Mouse (Mus musculus) T-cell, adult 66 days (primary cell): ENCODE results near the gene Celf5. TPM values are rescaled to one million over a fixed set of nuclear protein-coding genes. Genes with fewer than 3 reads are reported as not detected.

Experiments used
- total RNA-seq, 2 experiments: library from RNA; stranded (reverse); gene quantifications; 3 replicates in 1 of 2; 4 replicates in 1 of 2; pipeline ENCODE4 v1.2.4; 2023

Gene Celf5
- under 1 TPM in 1 of 2 experiments, not detected in 1; 0.44 TPM for total RNA-seq

GRCm38 (mm10) chr10:81482533-81482889 lies at the start of gene Celf5:
Celf5 (minus strand) TSS chr10:81482709.

GRCm38 (mm10) chr10:81524051-81524605 lies 41.6 kb upstream of the Celf5 start, which contains the start of gene Gna15:
Gna15 (minus strand) TSS chr10:81524225.

GRCm38 (mm10) chr10:81500032-81500431 lies 17.5 kb upstream of the Celf5 start, which contains the start of gene S1pr4:
S1pr4 (minus strand) TSS chr10:81500132.

GRCm38 (mm10) chr10:81496264-81496901 lies 13.9 kb upstream of the Celf5 start, which contains the start of gene Ncln:
Ncln (minus strand) TSS chr10:81496392.

GRCm38 (mm10) chr10:81455181-81455895 lies 27.2 kb downstream of the Celf5 start, which contains the start of gene Nfic:
Nfic (minus strand) TSS chr10:81455635.

Other genes with a start within 250 kb of the Celf5 start
- 1 to 10 TPM; 5.2 to 5.5 TPM for gene Zfr2, start 249.6 kb downstream of the Celf5 start, total RNA-seq
- gene Matk, start 229.8 kb downstream of the Celf5 start, total RNA-seq, result 10 to 100 TPM; 16.0 to 20.8 TPM
- 10 to 100 TPM; 78.6 to 84.0 TPM for gene Mrpl54, start 215.8 kb downstream of the Celf5 start, total RNA-seq
- 10 to 100 TPM; 28.8 to 36.2 TPM for gene Apba3, start 215.7 kb downstream of the Celf5 start, total RNA-seq
- gene Tjp3, start 191.1 kb downstream of the Celf5 start, total RNA-seq, result 1 to 10 TPM; 4.2 to 5.8 TPM
- gene Pip5k1c, start 189.7 kb downstream of the Celf5 start, total RNA-seq, result 100 to 1,000 TPM; 104 to 118 TPM
- 10 to 100 TPM; 48.1 to 49.9 TPM for gene Cactin, start 161.6 kb downstream of the Celf5 start, total RNA-seq
- 10 to 100 TPM; 30.0 to 30.7 TPM for gene Tbxa2r, start 154.0 kb downstream of the Celf5 start, total RNA-seq
- gene Gipc3, start 139.4 kb downstream of the Celf5 start, total RNA-seq, result not detected
- 10 to 100 TPM; 33.7 to 41.3 TPM for gene Hmg20b, start 132.2 kb downstream of the Celf5 start, total RNA-seq
- gene Mfsd12, start 125.2 kb downstream of the Celf5 start, total RNA-seq, result 10 to 100 TPM in 1 of 2 experiments, 1 to 10 TPM in 1; 5.9 to 10.6 TPM
- 10 to 100 TPM in 1 of 2 experiments, 1 to 10 TPM in 1; 8.0 to 10.6 TPM for gene 4930404N11Rik, start 116.9 kb downstream of the Celf5 start, total RNA-seq
- 10 to 100 TPM; 32.5 to 38.5 TPM for gene Fzr1, start 104.2 kb downstream of the Celf5 start, total RNA-seq
- gene Dohh, start 98.3 kb downstream of the Celf5 start, total RNA-seq, result 10 to 100 TPM; 38.0 to 44.2 TPM
- gene Gm48551, start 98.2 kb downstream of the Celf5 start, total RNA-seq, result 1 to 10 TPM; 3.3 to 5.8 TPM
- 1 to 10 TPM; 6.1 to 6.4 TPM for gene Gm48552, start 93.7 kb downstream of the Celf5 start, total RNA-seq
- 1 to 10 TPM; 3.6 to 6.8 TPM for gene Smim24, start 89.7 kb downstream of the Celf5 start, total RNA-seq
- gene Nfic, start 27.1 kb downstream of the Celf5 start, total RNA-seq, result 10 to 100 TPM; 18.7 to 22.7 TPM
- 100 to 1,000 TPM; 203 to 223 TPM for gene Ncln, start 13.7 kb upstream of the Celf5 start, total RNA-seq
- gene S1pr4, start 17.4 kb upstream of the Celf5 start, total RNA-seq, result 100 to 1,000 TPM; 155 to 169 TPM
- 10 to 100 TPM; 12.5 to 23.0 TPM for gene Gna15, start 41.5 kb upstream of the Celf5 start, total RNA-seq
- gene Gna11, start 62.5 kb upstream of the Celf5 start, total RNA-seq, result 10 to 100 TPM; 26.8 to 35.6 TPM
- gene Aes, start 76.8 kb upstream of the Celf5 start, total RNA-seq, result 100 to 1,000 TPM; 555 to 631 TPM
- 1 to 10 TPM; 5.1 to 5.2 TPM for gene Tle2, start 91.9 kb upstream of the Celf5 start, total RNA-seq
- 1 to 10 TPM in 1 of 2 experiments, not detected in 1; 1.6 TPM for gene Tle6, start 118.4 kb upstream of the Celf5 start, total RNA-seq
- gene BC025920, start 123.6 kb upstream of the Celf5 start, total RNA-seq, result 1 to 10 TPM; 3.2 to 3.6 TPM
- gene Sirt6, start 145.1 kb upstream of the Celf5 start, total RNA-seq, result 10 to 100 TPM; 23.1 to 24.3 TPM
- 1 to 10 TPM; 3.5 to 4.3 TPM for gene Ankrd24, start 145.8 kb upstream of the Celf5 start, total RNA-seq
- gene Gm10778, start 166.3 kb upstream of the Celf5 start, total RNA-seq, result 1 to 10 TPM; 2.5 to 2.6 TPM
- gene Zfp433, start 222.1 kb upstream of the Celf5 start, total RNA-seq, result 10 to 100 TPM in 1 of 2 experiments, 1 to 10 TPM in 1; 9.9 to 10.1 TPM